Mouse (Mus musculus) stomach, embryonic 14.5 days (tissue): Measurements from ENCODE around the gene Pramef25. TPM values are rescaled to one million over a fixed set of nuclear protein-coding genes. Genes with fewer than 3 reads are reported as not detected.

Experiments
- polyA plus RNA-seq: library from polyadenylated mRNA; unstranded; fragments of >200 nt; fragmentation: Nextera tagmentation; extraction: Ambion mirVana; gene quantifications from 2 replicates; pipeline ENCODE4 v1.2.1, GENCODE M21; 2014

Pramef25 gene
- polyA plus RNA-seq, 1 experiment from 2014 or later: not detected

Other genes with a start within 250 kb of the Pramef25 start
- gene Gm13089, start 248.3 kb downstream of the Pramef25 start, polyA plus RNA-seq: not detected in 2 replicates
- not detected in 2 replicates for gene Gm13078, start 231.6 kb downstream of the Pramef25 start, polyA plus RNA-seq
- gene Gm13023, start 161.7 kb downstream of the Pramef25 start, polyA plus RNA-seq: not detected in 2 replicates
- gene Gm13084, start 134.9 kb downstream of the Pramef25 start, polyA plus RNA-seq: not detected in 2 replicates
- gene Gm13103, start 104.5 kb downstream of the Pramef25 start, polyA plus RNA-seq: not detected in 2 replicates
- gene Pramef6, start 50.6 kb downstream of the Pramef25 start, polyA plus RNA-seq: not detected in 2 replicates
- not detected in 2 replicates for gene Gm13101, start 15.9 kb upstream of the Pramef25 start, polyA plus RNA-seq
- not detected in 2 replicates for gene Pramef17, start 43.4 kb upstream of the Pramef25 start, polyA plus RNA-seq
- not detected in 2 replicates for gene Pramel4, start 108.1 kb upstream of the Pramef25 start, polyA plus RNA-seq
- not detected in 2 replicates for gene Gm13102, start 155.5 kb upstream of the Pramef25 start, polyA plus RNA-seq
- not detected in 2 replicates for gene Oog3, start 211.6 kb upstream of the Pramef25 start, polyA plus RNA-seq
- not detected in 2 replicates for gene Oog2, start 239.7 kb upstream of the Pramef25 start, polyA plus RNA-seq